Mouse (Mus musculus): ENCODE results near the gene Ascl5.

DNA sequence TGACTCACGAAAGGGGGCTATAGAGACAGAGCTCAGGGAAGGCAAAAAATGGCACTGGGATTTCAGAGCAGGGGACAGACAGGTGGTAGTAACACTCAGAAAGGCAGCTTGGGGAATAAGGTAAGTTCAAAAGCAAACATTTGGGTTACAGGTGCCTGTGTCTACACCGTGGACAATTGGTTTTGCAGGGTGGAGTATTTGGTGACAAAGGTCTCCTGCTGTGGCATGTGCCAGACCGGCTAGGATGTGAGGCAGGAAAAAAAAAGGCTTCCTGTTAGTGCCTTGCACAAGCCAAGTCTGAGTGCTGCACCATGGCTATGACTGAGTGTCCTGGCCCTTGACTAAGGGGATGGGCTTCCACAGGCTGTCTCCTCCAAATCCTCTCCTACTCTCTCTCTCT lies 8.0 kb downstream of the Ascl5 start:
- TF ChIP-seq POLR2A (IDR thresholded peaks at IDR 0.05; ENCODE audit: control insufficient read depth, low read depth, low read length) (no peak), CTCF (IDR thresholded peaks at IDR 0.05; ENCODE audit: control insufficient read depth, insufficient read depth, insufficient replicate concordance, low read depth, low read length) (no peak)
